Mouse (Mus musculus) heart, embryonic 12.5 days (tissue): ENCODE results near the gene Nudcd3. TPM values are rescaled to one million over a fixed set of nuclear protein-coding genes. Genes with fewer than 3 reads are reported as not detected.

ENCODE experiments used
- ATAC-seq: fragments of 200-750 bp; cut with Nextera tagmentation; 2 replicates; pipeline ENCODE4 v1.8.0; 2017; ENCODE audit warnings: moderate TSS enrichment, moderate library complexity; ENCODE audit not compliant: insufficient number of reproducible peaks, low FRiP score
- H3K27ac ChIP-seq: fragments of 300-500 bp; sonication (generic); 2 replicates; pipeline ENCODE4 v1.5.1; 2016; ENCODE audit warnings: mild to moderate bottlenecking, moderate library complexity; ENCODE audit not compliant: poor library complexity, severe bottlenecking
- H3K27me3 ChIP-seq: fragments of 300-500 bp; sonication (generic); replicated peaks from 2 replicates; pipeline ENCODE4 v1.6.1; 2016; ENCODE audit warnings: mild to moderate bottlenecking, moderate library complexity
- H3K36me3 ChIP-seq: fragments of 300-500 bp; sonication (generic); 2 replicates; pipeline ENCODE4 v1.6.1; 2016; ENCODE audit warnings: mild to moderate bottlenecking, moderate library complexity
- H3K4me1 ChIP-seq: fragments of 300-500 bp; sonication (generic); replicated peaks from 2 replicates; pipeline ENCODE4 v1.6.1; 2016; ENCODE audit warnings: mild to moderate bottlenecking
- H3K4me2 ChIP-seq: fragments of 300-500 bp; sonication (generic); 2 replicates; pipeline ENCODE4 v1.6.1; 2016; ENCODE audit warnings: mild to moderate bottlenecking, moderate library complexity
- H3K4me3 ChIP-seq: fragments of 300-500 bp; sonication (generic); 2 replicates; pipeline ENCODE4 v1.5.1; 2016; ENCODE audit warnings: mild to moderate bottlenecking
- H3K9ac ChIP-seq: fragments of 300-500 bp; sonication (generic); 2 replicates; pipeline ENCODE4 v1.6.1; 2016; ENCODE audit warnings: mild to moderate bottlenecking, moderate library complexity
- H3K9me3 ChIP-seq: fragments of 300-500 bp; sonication (generic); replicated peaks from 2 replicates; pipeline ENCODE4 v1.6.1; 2016; ENCODE audit warnings: mild to moderate bottlenecking, moderate library complexity
- WGBS: fragments of 180-500 bp; shearing (Covaris S2); methylation state at CpG from one replicate; pipeline ENCODE4 v1.1.7; 2016; 5-methylcytosine and 5-hydroxymethylcytosine counted together
- polyA plus RNA-seq: library from polyadenylated mRNA; unstranded; fragments of >200 nt; fragmentation: Nextera tagmentation; extraction: Ambion mirVana; gene quantifications from 2 replicates; pipeline ENCODE4 v1.2.1, GENCODE M21; 2016

The Nudcd3 gene
- polyA plus RNA-seq = 35.5 and 36.7 TPM in 2 replicates

- peaks cover 19% of the 10 kb centered on the region for H3K4me1 ChIP-seq
- H3K9ac ChIP-seq = peak within 1 kb of the TSS; percentile 93
- 0 out of 2 replicates have a peak, but pooled peaks cover 3% of the 10 kb centered on the region for H3K36me3 ChIP-seq
- peak within 1 kb of the TSS; percentile 96 for H3K27ac ChIP-seq
- peak within 1 kb of the TSS; percentile 100 for H3K4me2 ChIP-seq
- H3K9me3 ChIP-seq = no peaks in the 10 kb centered on the region
- peak within 1 kb of the TSS; percentile 92 for H3K4me3 ChIP-seq
- 0 out of 2 replicates have a peak, but pooled peaks cover under 1% of the 10 kb centered on the region for H3K27me3 ChIP-seq
- under 1% methylated on average over 39 of the region's 39 CpGs for WGBS
- ATAC-seq = peak; percentile 96
Measured at GRCm38 (mm10) chr11:6200087-6200569, at the start of gene Nudcd3. Gene Nudcd3, minus strand, starts transcription at chr11:6200415.

GRCm38 (mm10) chr11:6244707-6245106 lies 44.5 kb upstream of the Nudcd3 start:
- no peak overlapping the region for H3K4me3 ChIP-seq
- H3K36me3 ChIP-seq = no peaks in the 10 kb centered on the region
- H3K27me3 ChIP-seq = no peaks in the 10 kb centered on the region
- 37% methylated on average over 19 of the region's 19 CpGs for WGBS
- H3K4me1 ChIP-seq = no peaks in the 10 kb centered on the region
- no peak overlapping the region for H3K4me2 ChIP-seq
- ATAC-seq = no peak
- no peaks in the 10 kb centered on the region for H3K9me3 ChIP-seq
- no peak overlapping the region for H3K9ac ChIP-seq
- no peak overlapping the region for H3K27ac ChIP-seq

GRCm38 (mm10) chr11:6233025-6233424 lies 32.8 kb upstream of the Nudcd3 start:
- no peak for ATAC-seq
- Histone ChIP-seq H3K4me2 (no peak overlapping the region), H3K27me3 (0 out of 2 replicates have a peak, but pooled peaks cover 6% of the 10 kb centered on the region), H3K4me1 (no peaks in the 10 kb centered on the region), H3K27ac (no peak overlapping the region), H3K36me3 (no peaks in the 10 kb centered on the region), H3K9me3 (peaks cover 29% of the 10 kb centered on the region), H3K4me3 (no peak overlapping the region), H3K9ac (no peak overlapping the region)
- 84% methylated on average over 4 of the region's 4 CpGs for WGBS

GRCm38 (mm10) chr11:6230012-6230411 lies 29.8 kb upstream of the Nudcd3 start, which contains the start of gene Npc1l1:
Gene Npc1l1, minus strand, starts transcription at chr11:6230143.
- 67% methylated on average over 7 of the region's 7 CpGs for WGBS
- no peak within 1 kb of the TSS for H3K4me2 ChIP-seq
- H3K27me3 ChIP-seq = peaks cover 6% of the 10 kb centered on the region; the same call in 1 of the 2 replicates
- H3K4me1 ChIP-seq = no peaks in the 10 kb centered on the region
- no peak for ATAC-seq
- no peak within 1 kb of the TSS for H3K27ac ChIP-seq
- H3K36me3 ChIP-seq = no peaks in the 10 kb centered on the region
- no peak within 1 kb of the TSS for H3K9ac ChIP-seq
- peaks cover 14% of the 10 kb centered on the region for H3K9me3 ChIP-seq
- H3K4me3 ChIP-seq = no peak within 1 kb of the TSS

- Histone ChIP-seq H3K36me3 (no peaks in the 10 kb centered on the region), H3K27ac (no peak overlapping the region), H3K4me3 (no peak overlapping the region), H3K9me3 (no peaks in the 10 kb centered on the region), H3K9ac (no peak overlapping the region), H3K4me1 (no peaks in the 10 kb centered on the region), H3K4me2 (no peak overlapping the region), H3K27me3 (peaks cover 18% of the 10 kb centered on the region)
- no peak for ATAC-seq
- 76% methylated on average over 14 of the region's 14 CpGs for WGBS
Measured at GRCm38 (mm10) chr11:6224541-6225229, 24.5 kb upstream of the Nudcd3 start.

- H3K27me3 ChIP-seq = peaks cover 13% of the 10 kb centered on the region
- H3K9ac ChIP-seq = no peak overlapping the region
- no peak overlapping the region for H3K4me2 ChIP-seq
- no peak overlapping the region for H3K4me3 ChIP-seq
- ATAC-seq = no peak
- peaks cover 3% of the 10 kb centered on the region; the same call in 1 of the 2 replicates for H3K4me1 ChIP-seq
- H3K27ac ChIP-seq = no peak overlapping the region
- no peaks in the 10 kb centered on the region for H3K9me3 ChIP-seq
- 90% methylated on average over 10 of the region's 10 CpGs for WGBS
- H3K36me3 ChIP-seq = no peaks in the 10 kb centered on the region
Measured at GRCm38 (mm10) chr11:6222187-6222586, 22.0 kb upstream of the Nudcd3 start.

- Histone ChIP-seq H3K4me2 (no peak overlapping the region), H3K27ac (no peak overlapping the region), H3K9me3 (no peaks in the 10 kb centered on the region), H3K4me3 (no peak overlapping the region), H3K36me3 (no peaks in the 10 kb centered on the region), H3K27me3 (peaks cover 18% of the 10 kb centered on the region), H3K9ac (no peak overlapping the region), H3K4me1 (peaks cover 7% of the 10 kb centered on the region; the same call in 1 of the 2 replicates)
- no peak for ATAC-seq
- 83% methylated on average over 6 of the region's 6 CpGs for WGBS
Measured at GRCm38 (mm10) chr11:6219967-6220366, 19.8 kb upstream of the Nudcd3 start.

GRCm38 (mm10) chr11:6218189-6218896 lies 18.1 kb upstream of the Nudcd3 start:
- Histone ChIP-seq H3K36me3 (no peaks in the 10 kb centered on the region), H3K27ac (no peak overlapping the region), H3K4me2 (no peak overlapping the region), H3K9me3 (no peaks in the 10 kb centered on the region), H3K9ac (no peak overlapping the region), H3K27me3 (peaks cover 20% of the 10 kb centered on the region), H3K4me3 (no peak overlapping the region), H3K4me1 (peaks cover 7% of the 10 kb centered on the region; the same call in 1 of the 2 replicates)
- ATAC-seq = no peak
- 70% methylated on average over 11 of the region's 11 CpGs for WGBS

GRCm38 (mm10) chr11:6216834-6217233 lies 16.6 kb upstream of the Nudcd3 start:
- H3K36me3 ChIP-seq = no peaks in the 10 kb centered on the region
- H3K4me2 ChIP-seq = no peak overlapping the region
- H3K9me3 ChIP-seq = no peaks in the 10 kb centered on the region
- peaks cover 15% of the 10 kb centered on the region; the same call in 1 of the 2 replicates for H3K27me3 ChIP-seq
- no peak overlapping the region for H3K27ac ChIP-seq
- ATAC-seq = no peak
- no peak overlapping the region for H3K4me3 ChIP-seq
- H3K4me1 ChIP-seq = peaks cover 7% of the 10 kb centered on the region; the same call in 1 of the 2 replicates
- H3K9ac ChIP-seq = no peak overlapping the region
- WGBS = 34% methylated on average over 3 of the region's 3 CpGs

GRCm38 (mm10) chr11:6208158-6208557 lies 7.9 kb upstream of the Nudcd3 start:
- H3K4me1 ChIP-seq = no peaks in the 10 kb centered on the region
- no peak overlapping the region for H3K27ac ChIP-seq
- 83% methylated on average over 1 of the region's 1 CpGs for WGBS
- H3K9me3 ChIP-seq = peaks cover 14% of the 10 kb centered on the region; the same call in 1 of the 2 replicates
- no peaks in the 10 kb centered on the region for H3K36me3 ChIP-seq
- ATAC-seq = no peak
- H3K9ac ChIP-seq = no peak overlapping the region
- H3K27me3 ChIP-seq = 0 out of 2 replicates have a peak, but pooled peaks cover 3% of the 10 kb centered on the region
- H3K4me3 ChIP-seq = no peak overlapping the region
- no peak overlapping the region for H3K4me2 ChIP-seq

- ATAC-seq = no peak
Measured at GRCm38 (mm10) chr11:6207090-6207489, 6.9 kb upstream of the Nudcd3 start.

More at GRCm38 (mm10) chr11:6207090-6207489, 6.9 kb upstream of the Nudcd3 start:
- 0 out of 2 replicates have a peak, but pooled peaks cover 3% of the 10 kb centered on the region for H3K27me3 ChIP-seq
- H3K36me3 ChIP-seq = no peaks in the 10 kb centered on the region
- no peak overlapping the region for H3K27ac ChIP-seq
- WGBS = 69% methylated on average over 2 of the region's 2 CpGs
- no peak overlapping the region for H3K4me3 ChIP-seq
- peaks cover 14% of the 10 kb centered on the region; the same call in 1 of the 2 replicates for H3K9me3 ChIP-seq
- H3K9ac ChIP-seq = no peak overlapping the region
- no peaks in the 10 kb centered on the region for H3K4me1 ChIP-seq
- H3K4me2 ChIP-seq = no peak overlapping the region
